Mouse (Mus musculus) myocyte (in vitro differentiated cells): ENCODE results near the gene Mettl2. TPM values are rescaled to one million over a fixed set of nuclear protein-coding genes. Genes with fewer than 3 reads are reported as not detected.

Experiments
- H3K27me3 ChIP-seq: one replicate; pipeline ENCODE4 v1.6.1; 2011; ENCODE audit not compliant: control insufficient read depth, insufficient read depth, insufficient read length
- H3K36me3 ChIP-seq: one replicate; pipeline ENCODE4 v1.6.1; 2011; ENCODE audit not compliant: control insufficient read depth, insufficient read depth
- H3K4me2 ChIP-seq: one replicate; pipeline ENCODE4 v1.6.1; 2011; ENCODE audit warnings: low read depth, control low read depth
- H3K4me3 ChIP-seq: one replicate; pipeline ENCODE4 v1.5.1; 2011; ENCODE audit warnings: mild to moderate bottlenecking, control low read depth, moderate library complexity
- H3K79me2 ChIP-seq: one replicate; pipeline ENCODE4 v1.6.1; 2011; ENCODE audit not compliant: control insufficient read depth, insufficient read depth
- H3ac ChIP-seq: one replicate; pipeline ENCODE4 v1.6.1; 2011; ENCODE audit not compliant: control insufficient read depth, insufficient read length
- CEBPB ChIP-seq: IDR thresholded peaks from 2 replicates; pipeline ENCODE4 v1.6.1; 2011; ENCODE audit warnings: mild to moderate bottlenecking, moderate library complexity; ENCODE audit not compliant: poor library complexity, insufficient read depth, severe bottlenecking
- E2F4 ChIP-seq: IDR thresholded peaks from one replicate; pipeline ENCODE4 v1.6.1; 2011; ENCODE audit warnings: mild to moderate bottlenecking, control low read depth, moderate library complexity; ENCODE audit not compliant: insufficient read depth
- MAX ChIP-seq: IDR thresholded peaks from one replicate; pipeline ENCODE4 v1.6.1; 2011; ENCODE audit warnings: low read depth, mild to moderate bottlenecking, control low read depth
- MYOD1 ChIP-seq, 3 experiments: IDR thresholded peaks; one replicate each; pipeline ENCODE4 v1.6.1; 2011; ENCODE audit warnings: control low read depth in 2 of 3, low read depth in 2 of 3, mild to moderate bottlenecking in 2 of 3, moderate library complexity in 1 of 3; ENCODE audit not compliant: insufficient read length in 2 of 3, control insufficient read depth in 1 of 3
- MYOG ChIP-seq, 3 experiments: IDR thresholded peaks; one replicate each; pipeline ENCODE4 v1.6.1; 2011; ENCODE audit warnings: control low read depth in 2 of 3, low read depth in 2 of 3, mild to moderate bottlenecking in 2 of 3; ENCODE audit not compliant: insufficient read length in 2 of 3, control insufficient read depth in 1 of 3, insufficient read depth in 1 of 3
- POLR2A ChIP-seq: IDR thresholded peaks from one replicate; pipeline ENCODE4 v1.6.1; 2011; ENCODE audit warnings: low read depth, mild to moderate bottlenecking, control low read depth, moderate library complexity; ENCODE audit not compliant: insufficient read length
- POLR2AphosphoS2 ChIP-seq: IDR thresholded peaks from one replicate; pipeline ENCODE4 v1.6.1; 2011; ENCODE audit warnings: low read depth, control low read depth; ENCODE audit not compliant: insufficient read length
- REST ChIP-seq: IDR thresholded peaks from one replicate; pipeline ENCODE4 v1.6.1; 2011; ENCODE audit warnings: mild to moderate bottlenecking, control low read depth, moderate library complexity; ENCODE audit not compliant: insufficient read depth, insufficient read length
- SRF ChIP-seq: IDR thresholded peaks from one replicate; pipeline ENCODE4 v1.6.1; 2011; ENCODE audit warnings: low read depth; ENCODE audit not compliant: control insufficient read depth, insufficient read length
- TCF12 ChIP-seq: IDR thresholded peaks from one replicate; pipeline ENCODE4 v1.6.1; 2011; ENCODE audit warnings: mild to moderate bottlenecking, control low read depth; ENCODE audit not compliant: poor library complexity, insufficient read depth, severe bottlenecking
- TCF3 ChIP-seq: IDR thresholded peaks from one replicate; pipeline ENCODE4 v1.6.1; 2011; ENCODE audit warnings: low read depth, control low read depth; ENCODE audit not compliant: insufficient read length
- USF1 ChIP-seq: IDR thresholded peaks from one replicate; pipeline ENCODE4 v1.6.1; 2011; ENCODE audit warnings: low read depth, mild to moderate bottlenecking, control low read depth, moderate library complexity
- polyA plus RNA-seq: library from polyadenylated mRNA; unstranded; fragments of >200 nt; fragmentation: generic; extraction: Trizol; gene quantifications from one replicate; pipeline ENCODE4 v1.2.1, GENCODE M21; 2012; ENCODE audit warnings: missing spikeins

Mettl2 gene
- polyA plus RNA-seq, 1 experiment = 15.5 TPM

- H3K27me3 ChIP-seq = no peaks in the 10 kb centered on the region
- no peaks in the 10 kb centered on the region for H3K79me2 ChIP-seq
- TF ChIP-seq CEBPB (no peak), USF1 (no peak), SRF (no peak), E2F4 (no peak), MYOD1 (IDR thresholded peaks at IDR 0.05; ENCODE audit: control insufficient read depth in 1 of 3, insufficient read length in 2 of 3, low read depth in 2 of 3) (no peak), POLR2AphosphoS2 (no peak), MAX (no peak), REST (no peak), POLR2A (no peak), TCF3 (no peak), TCF12 (no peak), MYOG (IDR thresholded peaks at IDR 0.05; ENCODE audit: control insufficient read depth in 1 of 3, insufficient read depth in 1 of 3, insufficient read length in 2 of 3, low read depth in 2 of 3) (no peak)
- H3K36me3 ChIP-seq = no peaks in the 10 kb centered on the region
- H3K4me2 ChIP-seq = no peak overlapping the region
- no peak overlapping the region for H3ac ChIP-seq
- H3K4me3 ChIP-seq = no peak overlapping the region
Measured at GRCm38 (mm10) chr11:105158047-105158446, 31.8 kb downstream of the Mettl2 start.

DNA sequence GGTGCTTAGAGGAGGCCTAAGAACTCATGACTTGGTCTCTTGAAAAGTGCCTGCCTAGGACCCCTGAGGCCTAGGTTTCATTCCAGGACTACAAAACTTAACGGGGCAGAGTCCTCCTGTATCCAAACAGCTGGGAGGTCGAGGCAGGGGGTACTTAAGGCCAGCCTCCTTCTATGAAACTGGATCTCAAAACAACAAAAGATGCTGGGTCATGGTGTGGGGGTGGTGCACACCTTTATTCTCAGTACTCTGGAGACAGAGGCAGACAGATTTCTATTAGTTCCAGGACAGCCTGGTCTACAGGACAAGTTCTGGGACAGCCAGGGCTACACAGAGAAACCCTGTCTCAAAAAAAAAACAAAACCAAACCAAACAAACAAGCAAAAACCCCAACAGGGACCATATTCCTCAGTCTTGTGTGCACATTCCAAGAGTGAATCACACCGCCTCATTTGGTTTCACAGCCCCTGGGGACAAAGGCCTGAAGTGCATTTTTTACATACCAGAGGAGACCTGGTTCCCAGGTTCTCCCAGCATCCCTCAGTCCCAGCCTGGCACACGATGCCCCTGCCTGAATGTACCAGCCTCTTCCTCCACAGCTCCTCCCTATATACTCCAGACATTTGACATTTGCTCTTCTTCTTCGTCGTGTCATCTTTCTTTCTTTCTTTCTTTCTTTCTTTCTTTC is 33.6 kb downstream of the Mettl2 start:
- Histone ChIP-seq H3ac (no peak overlapping the region), H3K4me3 (no peak overlapping the region), H3K27me3 (no peaks in the 10 kb centered on the region), H3K79me2 (no peaks in the 10 kb centered on the region), H3K36me3 (no peaks in the 10 kb centered on the region), H3K4me2 (no peak overlapping the region)
- TF ChIP-seq REST (no peak), POLR2A (no peak), POLR2AphosphoS2 (no peak), SRF (no peak), TCF3 (no peak), TCF12 (no peak), E2F4 (no peak), CEBPB (no peak), USF1 (no peak), MYOG (IDR thresholded peaks at IDR 0.05; ENCODE audit: control insufficient read depth in 1 of 3, insufficient read depth in 1 of 3, insufficient read length in 2 of 3, low read depth in 2 of 3) (no peak), MYOD1 (IDR thresholded peaks at IDR 0.05; ENCODE audit: control insufficient read depth in 1 of 3, insufficient read length in 2 of 3, low read depth in 2 of 3) (no peak), MAX (no peak)

GRCm38 (mm10) chr11:105161411-105161810 is 35.2 kb downstream of the Mettl2 start:
- TF ChIP-seq USF1 (no peak), TCF3 (no peak), E2F4 (no peak), MAX (no peak), POLR2A (no peak), MYOG (IDR thresholded peaks at IDR 0.05; ENCODE audit: control insufficient read depth in 1 of 3, insufficient read depth in 1 of 3, insufficient read length in 2 of 3, low read depth in 2 of 3) (no peak), SRF (no peak), TCF12 (no peak), CEBPB (no peak), POLR2AphosphoS2 (no peak)
- H3K4me3 ChIP-seq = no peak overlapping the region
- no peak overlapping the region for H3ac ChIP-seq
- H3K27me3 ChIP-seq = no peaks in the 10 kb centered on the region
- H3K36me3 ChIP-seq = no peaks in the 10 kb centered on the region
- no peak overlapping the region for H3K4me2 ChIP-seq
- H3K79me2 ChIP-seq = no peaks in the 10 kb centered on the region

DNA sequence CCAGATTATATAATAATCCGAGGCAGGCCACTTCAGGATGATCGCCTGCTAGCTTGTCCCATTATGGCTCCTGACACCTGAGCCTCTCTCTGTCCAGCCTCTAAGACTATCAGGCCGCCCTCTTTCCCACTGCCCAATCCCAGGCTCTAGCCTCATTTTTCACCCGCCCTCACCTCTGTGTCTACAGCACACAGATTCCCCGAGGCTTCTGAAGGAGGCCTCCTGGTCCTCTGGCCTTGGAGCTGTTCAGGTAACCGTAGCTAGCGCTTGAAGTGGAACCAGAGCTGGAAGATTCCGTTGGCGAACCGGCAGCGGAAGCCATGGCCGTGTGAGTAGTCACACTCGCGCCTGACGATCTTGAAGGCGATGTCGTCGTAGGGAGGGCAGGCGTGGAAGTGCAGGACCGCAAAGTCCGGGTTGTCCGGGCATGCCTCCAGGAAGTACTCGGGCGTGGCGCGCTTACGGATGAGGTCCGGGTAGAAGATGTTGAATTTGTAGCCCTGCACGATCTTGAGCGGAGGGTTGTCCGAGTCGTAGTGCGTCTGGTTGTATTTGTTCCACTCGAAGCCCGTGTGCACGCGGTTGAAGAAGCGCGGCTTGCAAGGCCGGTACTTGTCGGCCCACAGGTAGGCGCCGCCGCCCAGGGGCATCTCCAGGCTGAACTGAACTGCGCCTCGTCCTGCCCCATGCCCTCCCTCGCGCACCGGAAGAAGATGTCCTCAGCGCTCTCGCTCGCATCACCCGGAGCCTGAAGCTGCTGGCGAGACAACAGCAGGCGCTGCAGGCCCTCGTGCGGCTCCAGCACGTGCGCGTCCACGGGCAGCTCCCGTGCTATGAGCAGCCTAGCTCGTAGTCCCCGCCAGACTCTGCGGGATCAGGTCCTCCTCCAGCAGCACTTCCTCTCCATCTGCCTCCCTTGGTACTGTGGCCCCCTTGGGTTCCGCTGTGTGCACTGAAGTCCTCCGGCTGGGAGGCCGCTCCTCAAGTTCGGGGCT is 38.6 kb downstream of the Mettl2 start:
- H3K36me3 ChIP-seq = no peaks in the 10 kb centered on the region
- no peak overlapping the region for H3ac ChIP-seq
- no peak overlapping the region for H3K4me3 ChIP-seq
- no peaks in the 10 kb centered on the region for H3K79me2 ChIP-seq
- no peak overlapping the region for H3K4me2 ChIP-seq
- TF ChIP-seq MAX = no peak
- TF ChIP-seq SRF = no peak
- TF ChIP-seq CEBPB = no peak
- no peak for TF ChIP-seq POLR2AphosphoS2
- TF ChIP-seq MYOD1 (IDR thresholded peaks at IDR 0.05; ENCODE audit: control insufficient read depth in 1 of 3, insufficient read length in 2 of 3, low read depth in 2 of 3) = no peak
- no peak for TF ChIP-seq USF1
- no peak for TF ChIP-seq E2F4
- TF ChIP-seq POLR2A = no peak
- H3K27me3 ChIP-seq = no peaks in the 10 kb centered on the region
